Mouse (Mus musculus) limb, embryonic 12.5 days (tissue): ENCODE results near the gene Fgfr2. TPM values are rescaled to one million over a fixed set of nuclear protein-coding genes. Genes with fewer than 3 reads are reported as not detected.
"Not testable (repeated sequence)": the region's sequence is repeated elsewhere in the genome, so short reads cannot be mapped to it uniquely, and the experiment has no call there.

Experiments
- ATAC-seq: fragments of 200-750 bp; cut with Nextera tagmentation; 2 replicates; pipeline ENCODE4 v1.8.0; 2017; ENCODE audit warnings: low read depth, moderate TSS enrichment; ENCODE audit not compliant: insufficient number of reproducible peaks, insufficient read depth, low FRiP score, low TSS enrichment
- H3K27ac ChIP-seq: fragments of 300-500 bp; sonication (generic); 2 replicates; pipeline ENCODE4 v1.5.1; 2016; ENCODE audit warnings: mild to moderate bottlenecking, moderate library complexity
- H3K27me3 ChIP-seq: fragments of 300-500 bp; sonication (generic); 2 replicates; pipeline ENCODE4 v1.6.1; 2016; ENCODE audit warnings: mild to moderate bottlenecking, moderate library complexity
- H3K36me3 ChIP-seq: fragments of 300-500 bp; sonication (generic); 2 replicates; pipeline ENCODE4 v1.6.1; 2016; ENCODE audit warnings: mild to moderate bottlenecking, moderate library complexity
- H3K4me1 ChIP-seq: fragments of 300-500 bp; sonication (generic); replicated peaks from 2 replicates; pipeline ENCODE4 v1.6.1; 2016
- H3K4me2 ChIP-seq: fragments of 300-500 bp; sonication (generic); 2 replicates; pipeline ENCODE4 v1.6.1; 2016; ENCODE audit warnings: mild to moderate bottlenecking, moderate library complexity
- H3K4me3 ChIP-seq: fragments of 300-500 bp; sonication (generic); replicated peaks from 2 replicates; pipeline ENCODE4 v1.5.1; 2016; ENCODE audit warnings: mild to moderate bottlenecking
- H3K9ac ChIP-seq: fragments of 300-500 bp; sonication (generic); replicated peaks from 2 replicates; pipeline ENCODE4 v1.6.1; 2016; ENCODE audit warnings: mild to moderate bottlenecking, moderate library complexity
- H3K9me3 ChIP-seq: fragments of 300-500 bp; sonication (generic); 2 replicates; pipeline ENCODE4 v1.6.1; 2016; ENCODE audit warnings: mild to moderate bottlenecking, moderate library complexity
- WGBS: fragments of 180-500 bp; shearing (Covaris S2); methylation state at CpG from one replicate; pipeline ENCODE4 v1.1.7; 2016; 5-methylcytosine and 5-hydroxymethylcytosine counted together
- polyA plus RNA-seq: library from polyadenylated mRNA; unstranded; fragments of >200 nt; fragmentation: Nextera tagmentation; extraction: Ambion mirVana; gene quantifications from 2 replicates; pipeline ENCODE4 v1.2.1, GENCODE M21; 2016

Gene Fgfr2
- polyA plus RNA-seq, 1 experiment from 2014 or later, result 112 TPM

GRCm38 (mm10) chr7:131427331-131427730 is 1695.8 kb downstream of the Fgfr2 start:
- 0 out of 2 replicates have a peak, but pooled peaks cover 5% of the 10 kb centered on the region for H3K9me3 ChIP-seq
- H3K4me2 ChIP-seq, result no peak overlapping the region
- no peaks in the 10 kb centered on the region for H3K4me1 ChIP-seq
- H3K9ac ChIP-seq, result no peak overlapping the region
- no peak overlapping the region for H3K4me3 ChIP-seq
- WGBS, result 82% methylated on average over 5 of the region's 5 CpGs
- no peak overlapping the region for H3K27ac ChIP-seq
- no peak for ATAC-seq
- H3K36me3 ChIP-seq, result peaks cover 29% of the 10 kb centered on the region
- no peaks in the 10 kb centered on the region for H3K27me3 ChIP-seq

- no peak overlapping the region for H3K27ac ChIP-seq
- H3K4me3 ChIP-seq, result no peak overlapping the region
- 0 out of 2 replicates have a peak, but pooled peaks cover 5% of the 10 kb centered on the region for H3K9me3 ChIP-seq
- H3K4me1 ChIP-seq, result no peaks in the 10 kb centered on the region
- peaks cover 19% of the 10 kb centered on the region for H3K36me3 ChIP-seq
- no peak for ATAC-seq
- H3K9ac ChIP-seq, result no peak overlapping the region
- H3K27me3 ChIP-seq, result no peaks in the 10 kb centered on the region
- H3K4me2 ChIP-seq, result no peak overlapping the region
- WGBS, result 86% methylated on average over 2 of the region's 2 CpGs
Measured at GRCm38 (mm10) chr7:131424912-131425311, 1698.2 kb downstream of the Fgfr2 start.

GRCm38 (mm10) chr7:131417605-131418004 is 1705.5 kb downstream of the Fgfr2 start:
- Histone ChIP-seq H3K9me3 (no peaks in the 10 kb centered on the region), H3K4me3 (no peak overlapping the region), H3K4me1 (0 out of 2 replicates have a peak, but pooled peaks cover under 1% of the 10 kb centered on the region), H3K27ac (no peak overlapping the region), H3K9ac (no peak overlapping the region), H3K4me2 (no peak overlapping the region), H3K36me3 (no peaks in the 10 kb centered on the region), H3K27me3 (no peaks in the 10 kb centered on the region)
- ATAC-seq, result no peak

- H3K4me2 ChIP-seq, H3K36me3 ChIP-seq, H3K27ac ChIP-seq, H3K4me3 ChIP-seq, H3K9me3 ChIP-seq, H3K4me1 ChIP-seq, ATAC-seq, H3K9ac ChIP-seq, H3K27me3 ChIP-seq: not testable (repeated sequence)
Measured at GRCm38 (mm10) chr7:131416742-131417141, 1706.4 kb downstream of the Fgfr2 start.

GRCm38 (mm10) chr7:131411941-131412270 is 1711.2 kb downstream of the Fgfr2 start:
- H3K4me2 ChIP-seq, result peak overlapping the region; percentile 70
- peak overlapping the region; percentile 92 for H3K4me3 ChIP-seq
- 37% methylated on average over 2 of the region's 2 CpGs for WGBS
- no peaks in the 10 kb centered on the region for H3K36me3 ChIP-seq
- no peak for ATAC-seq
- peaks cover 29% of the 10 kb centered on the region for H3K4me1 ChIP-seq
- no peak overlapping the region for H3K9ac ChIP-seq
- H3K27me3 ChIP-seq, result no peaks in the 10 kb centered on the region
- H3K9me3 ChIP-seq, result no peaks in the 10 kb centered on the region
- H3K27ac ChIP-seq, result no peak overlapping the region

GRCm38 (mm10) chr7:131411221-131411940 is 1711.8 kb downstream of the Fgfr2 start:
- Histone ChIP-seq H3K27ac (no peak overlapping the region), H3K9ac (no peak overlapping the region; the same call in 1 of the 2 replicates), H3K4me1 (peaks cover 29% of the 10 kb centered on the region), H3K4me3 (peak overlapping the region; percentile 92), H3K4me2 (peak overlapping the region; percentile 70), H3K9me3 (no peaks in the 10 kb centered on the region), H3K27me3 (no peaks in the 10 kb centered on the region), H3K36me3 (no peaks in the 10 kb centered on the region)
- whole genome bisulfite sequencing, result 21% methylated on average over 10 of the region's 10 CpGs
- no peak for ATAC-seq

GRCm38 (mm10) chr7:131410416-131411058 is 1712.6 kb downstream of the Fgfr2 start, which contains the start of the genes Ikzf5 and Acadsb:
Ikzf5 (minus strand) TSS chr7:131410521.
Acadsb (plus strand) TSS chr7:131410601.
- ATAC-seq, result peak; percentile 96
- WGBS, result under 1% methylated on average over 42 of the region's 42 CpGs
- Histone ChIP-seq H3K27ac (peak within 1 kb of the TSS; percentile 78), H3K4me1 (peaks cover 29% of the 10 kb centered on the region), H3K4me3 (peak within 1 kb of the TSS; percentile 92), H3K4me2 (peak within 1 kb of the TSS; percentile 70), H3K9ac (peak within 1 kb of the TSS; percentile 94), H3K36me3 (no peaks in the 10 kb centered on the region), H3K27me3 (no peaks in the 10 kb centered on the region), H3K9me3 (no peaks in the 10 kb centered on the region)

- peaks cover 29% of the 10 kb centered on the region for H3K4me1 ChIP-seq
- under 1% methylated on average over 38 of the region's 38 CpGs for WGBS
- peak overlapping the region; percentile 94 for H3K9ac ChIP-seq
- peak overlapping the region; percentile 92 for H3K4me3 ChIP-seq
- H3K27ac ChIP-seq, result peak overlapping the region; percentile 75
- H3K4me2 ChIP-seq, result peak overlapping the region; percentile 70
- no peaks in the 10 kb centered on the region for H3K27me3 ChIP-seq
- peak; percentile 20 for ATAC-seq
- no peaks in the 10 kb centered on the region for H3K9me3 ChIP-seq
- no peaks in the 10 kb centered on the region for H3K36me3 ChIP-seq
Measured at GRCm38 (mm10) chr7:131409988-131410385, 1713.2 kb downstream of the Fgfr2 start.

- Histone ChIP-seq H3K27me3 (no peaks in the 10 kb centered on the region), H3K4me1 (peaks cover 29% of the 10 kb centered on the region), H3K9me3 (no peaks in the 10 kb centered on the region), H3K9ac (peak overlapping the region; percentile 94), H3K4me3 (peak overlapping the region; percentile 92), H3K36me3 (no peaks in the 10 kb centered on the region), H3K27ac (peak overlapping the region; percentile 75; the same call in 1 of the 2 replicates), H3K4me2 (peak overlapping the region; percentile 70)
- 6% methylated on average over 16 of the region's 16 CpGs for WGBS
- ATAC-seq, result no peak
Measured at GRCm38 (mm10) chr7:131409321-131409987, 1713.7 kb downstream of the Fgfr2 start.

GRCm38 (mm10) chr7:131391761-131392160 is 1731.4 kb downstream of the Fgfr2 start:
- not testable (repeated sequence) for H3K27me3 ChIP-seq, H3K4me1 ChIP-seq, H3K4me2 ChIP-seq, H3K9me3 ChIP-seq, H3K27ac ChIP-seq, H3K4me3 ChIP-seq, H3K9ac ChIP-seq, ATAC-seq
- H3K36me3 ChIP-seq, result peaks cover 57% of the 10 kb centered on the region
- 93% methylated on average over 7 of the region's 7 CpGs for WGBS
